Mouse (Mus musculus) thymus, adult 2 months (tissue): ENCODE results near the gene Gm10961. TPM values are rescaled to one million over a fixed set of nuclear protein-coding genes. Genes with fewer than 3 reads are reported as not detected.
"Not testable (repeated sequence)": the region's sequence is repeated elsewhere in the genome, so short reads cannot be mapped to it uniquely, and the experiment has no call there.

Experiments used
- DNase-seq: peaks from one replicate; pipeline ENCODE4 v3.0.0; 2021
- H3K27ac ChIP-seq: fragments of 200-500 bp; 2 replicates; pipeline ENCODE4 v1.5.1; 2012; ENCODE audit warnings: low read length, control low read depth; ENCODE audit not compliant: control insufficient read depth, insufficient read depth
- H3K27me3 ChIP-seq: fragments of 200-500 bp; 2 replicates; pipeline ENCODE4 v1.6.1; 2012; ENCODE audit warnings: mild to moderate bottlenecking, low read length, moderate library complexity, mixed read lengths; ENCODE audit not compliant: control insufficient read depth, insufficient read depth
- H3K36me3 ChIP-seq: fragments of 200-500 bp; 2 replicates; pipeline ENCODE4 v1.6.1; 2012; ENCODE audit warnings: mild to moderate bottlenecking, low read length, moderate library complexity; ENCODE audit not compliant: control insufficient read depth, insufficient read depth
- H3K4me1 ChIP-seq: fragments of 200-500 bp; replicated peaks from 2 replicates; pipeline ENCODE4 v1.6.1; 2012; ENCODE audit warnings: low read length; ENCODE audit not compliant: control insufficient read depth, insufficient read depth
- H3K4me3 ChIP-seq: fragments of 200-500 bp; 2 replicates; pipeline ENCODE4 v1.5.1; 2012; ENCODE audit warnings: mild to moderate bottlenecking, low read length, control low read depth, moderate library complexity; ENCODE audit not compliant: control insufficient read depth, insufficient read depth
- CTCF ChIP-seq: fragments of 200-500 bp; IDR thresholded peaks from 2 replicates; pipeline ENCODE4 v1.5.1; 2012; ENCODE audit warnings: mild to moderate bottlenecking, control low read depth, low read length, moderate library complexity, borderline replicate concordance; ENCODE audit not compliant: control insufficient read depth, poor library complexity, insufficient read depth; ENCODE audit errors: extremely low read depth
- POLR2A ChIP-seq: fragments of 200-500 bp; IDR thresholded peaks from 2 replicates; pipeline ENCODE4 v1.6.1; 2012; ENCODE audit warnings: mild to moderate bottlenecking, low read length, control low read depth, moderate library complexity; ENCODE audit not compliant: control insufficient read depth, poor library complexity, insufficient read depth; ENCODE audit errors: extremely low read depth
- WGBS: fragments of 180-500 bp; shearing (Covaris S2); methylation state at CpG from one replicate; pipeline ENCODE4 v1.1.7; 2018; 5-methylcytosine and 5-hydroxymethylcytosine counted together
- polyA plus RNA-seq: library from polyadenylated mRNA; depleted of rRNA; stranded (reverse); fragments of >200 nt; gene quantifications from 2 replicates; pipeline ENCODE4 v1.2.3, GENCODE M21; 2012

Gene Gm10961
- polyA plus RNA-seq, 1 experiment: not detected

DNA sequence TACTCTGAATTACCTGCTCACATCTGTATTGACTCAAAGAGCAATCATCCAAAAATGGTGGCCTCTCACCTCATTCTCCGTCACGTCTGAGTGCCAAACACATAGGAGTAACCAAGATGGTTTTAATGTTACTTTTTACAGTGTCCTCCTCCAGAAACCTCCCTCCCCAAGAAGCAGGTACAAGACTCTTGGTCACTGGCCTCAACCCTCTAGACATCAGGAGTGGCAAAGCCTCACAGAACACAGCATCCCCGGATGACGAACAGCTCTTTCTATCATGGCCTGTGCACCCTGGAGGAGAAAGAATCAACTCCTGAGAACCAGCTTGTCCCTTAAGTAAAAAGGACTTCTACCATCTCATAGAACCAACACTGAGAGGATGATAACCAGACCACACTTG is 1.7 kb downstream of the Gm10961 start:
- whole genome bisulfite sequencing: 96% methylated on average over 4 of the region's 4 CpGs
- Histone ChIP-seq H3K4me1 (peaks cover 7% of the 10 kb centered on the region), H3K4me3 (no peak overlapping the region), H3K27me3 (no peaks in the 10 kb centered on the region), H3K27ac (no peak overlapping the region), H3K36me3 (no peaks in the 10 kb centered on the region)
- no peak for DNase-seq
- TF ChIP-seq CTCF (no peak), POLR2A (no peak)

DNA sequence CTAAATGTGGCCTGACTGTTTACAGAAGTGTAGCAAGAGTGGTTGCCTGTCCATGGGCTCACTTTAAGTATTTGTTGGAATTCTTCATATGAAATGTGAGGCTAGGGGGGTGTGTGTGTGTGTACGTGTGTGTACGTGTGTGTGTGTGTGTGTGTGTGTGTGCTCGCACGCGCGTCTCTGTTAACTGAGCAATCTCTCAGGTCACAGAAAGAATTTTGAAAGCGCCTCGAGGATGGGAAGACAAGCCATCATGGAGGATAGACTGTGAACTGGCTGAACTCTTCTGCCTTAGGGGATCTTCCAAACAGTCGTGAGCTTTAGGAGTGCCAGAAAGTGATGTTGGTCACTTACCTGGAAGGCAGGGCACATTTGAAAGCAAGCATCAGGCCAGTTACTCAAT is 2.8 kb downstream of the Gm10961 start:
- Histone ChIP-seq H3K4me3 (no peak overlapping the region), H3K27me3 (no peaks in the 10 kb centered on the region), H3K4me1 (peaks cover 7% of the 10 kb centered on the region), H3K27ac (no peak overlapping the region), H3K36me3 (no peaks in the 10 kb centered on the region)
- no peak for DNase-seq
- TF ChIP-seq POLR2A: no peak
- WGBS: 97% methylated on average over 9 of the region's 9 CpGs

GRCm38 (mm10) chr3:107635836-107636235 is 4.7 kb downstream of the Gm10961 start:
- no peak for DNase-seq
- Histone ChIP-seq H3K27ac (no peak overlapping the region), H3K4me3 (no peak overlapping the region), H3K27me3 (no peaks in the 10 kb centered on the region), H3K4me1 (peaks cover 3% of the 10 kb centered on the region), H3K36me3 (no peaks in the 10 kb centered on the region)
- 88% methylated on average over 8 of the region's 8 CpGs for WGBS
- TF ChIP-seq CTCF (no peak), POLR2A (no peak)

DNA sequence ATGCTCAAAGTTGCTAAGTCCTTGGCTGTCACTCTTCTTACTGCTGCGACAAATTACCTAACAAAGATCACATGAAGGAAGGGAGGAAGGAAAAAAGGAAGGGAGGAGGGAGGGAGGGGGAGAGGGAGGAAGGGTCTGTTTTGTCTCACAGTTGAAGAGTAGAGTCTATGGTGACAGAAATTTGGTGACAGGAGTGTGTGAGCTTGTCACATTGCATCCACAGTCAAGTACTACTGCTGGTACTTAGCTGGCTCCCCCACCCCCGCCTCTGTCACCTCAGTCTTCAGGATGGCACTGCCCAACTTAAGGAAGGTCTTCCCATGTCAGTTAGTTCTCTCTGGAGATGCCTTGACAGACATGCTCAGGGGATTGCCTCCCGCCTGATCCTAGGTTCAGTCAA is 5.1 kb downstream of the Gm10961 start:
- H3K4me1 ChIP-seq: peaks cover 3% of the 10 kb centered on the region; the same call in 1 of the 2 replicates
- H3K27ac ChIP-seq: no peak overlapping the region
- H3K27me3 ChIP-seq: no peaks in the 10 kb centered on the region
- WGBS: 88% methylated on average over 3 of the region's 3 CpGs
- no peaks in the 10 kb centered on the region for H3K36me3 ChIP-seq
- H3K4me3 ChIP-seq: no peak overlapping the region
- TF ChIP-seq CTCF (no peak), POLR2A (no peak)
- no peak for DNase-seq

DNA sequence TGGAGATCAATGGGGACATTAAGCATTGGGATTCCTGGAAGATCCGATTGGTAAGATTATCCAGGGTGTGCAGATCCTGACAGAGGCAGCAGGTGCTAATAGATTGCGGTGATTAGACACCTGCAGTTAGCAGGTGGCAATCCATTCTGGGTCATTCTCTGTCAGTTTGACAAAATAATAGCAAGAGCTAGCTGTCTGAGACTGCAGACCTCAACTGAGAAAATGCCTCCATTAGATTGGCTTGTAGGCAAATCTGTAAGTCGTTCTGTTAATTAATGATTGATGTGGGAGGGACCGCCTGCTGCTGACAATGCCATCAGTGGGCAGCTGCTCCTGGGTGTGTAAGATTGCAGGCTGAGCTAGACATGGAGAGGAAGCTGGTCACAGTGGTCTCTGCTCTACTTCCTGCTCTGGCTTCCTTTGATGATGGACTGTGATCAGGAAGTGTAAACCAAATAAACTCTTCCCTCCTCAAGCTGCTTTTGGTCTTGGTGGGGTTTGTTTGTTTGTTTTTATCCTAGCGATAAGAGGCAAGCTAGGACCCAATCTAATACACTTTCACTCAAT is 6.6 kb downstream of the Gm10961 start:
- H3K36me3 ChIP-seq: no peaks in the 10 kb centered on the region
- no peak overlapping the region for H3K4me3 ChIP-seq
- DNase-seq: no peak
- 84% methylated on average over 5 of the region's 5 CpGs for WGBS
- no peaks in the 10 kb centered on the region for H3K4me1 ChIP-seq
- no peak for TF ChIP-seq CTCF
- TF ChIP-seq POLR2A: no peak
- H3K27ac ChIP-seq: no peak overlapping the region
- no peaks in the 10 kb centered on the region for H3K27me3 ChIP-seq

DNA sequence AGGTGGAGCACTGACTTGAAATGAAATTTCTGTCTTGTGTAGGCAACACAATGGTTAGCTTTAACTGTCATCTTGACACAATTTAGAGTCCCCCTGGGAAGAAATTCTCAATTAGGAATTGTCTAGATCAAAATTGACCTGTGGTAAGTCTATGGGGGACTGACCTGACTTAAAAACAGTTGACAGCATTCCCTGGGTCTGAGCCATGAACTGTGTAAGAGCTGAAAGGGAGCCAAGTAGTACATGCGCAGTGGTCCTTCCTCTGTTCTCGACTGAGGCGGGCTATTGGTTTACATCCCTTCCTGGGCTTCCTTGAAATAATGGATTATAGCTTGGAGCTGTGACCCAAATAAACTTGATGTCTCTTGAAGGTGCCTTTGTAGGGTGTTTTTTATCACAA is 15.8 kb downstream of the Gm10961 start:
- Histone ChIP-seq H3K27me3 (no peaks in the 10 kb centered on the region), H3K36me3 (no peaks in the 10 kb centered on the region), H3K27ac (no peak overlapping the region), H3K4me3 (no peak overlapping the region), H3K4me1 (no peaks in the 10 kb centered on the region)
- no peak for DNase-seq
- 93% methylated on average over 3 of the region's 3 CpGs for WGBS
- TF ChIP-seq POLR2A (no peak), CTCF (no peak)

DNA sequence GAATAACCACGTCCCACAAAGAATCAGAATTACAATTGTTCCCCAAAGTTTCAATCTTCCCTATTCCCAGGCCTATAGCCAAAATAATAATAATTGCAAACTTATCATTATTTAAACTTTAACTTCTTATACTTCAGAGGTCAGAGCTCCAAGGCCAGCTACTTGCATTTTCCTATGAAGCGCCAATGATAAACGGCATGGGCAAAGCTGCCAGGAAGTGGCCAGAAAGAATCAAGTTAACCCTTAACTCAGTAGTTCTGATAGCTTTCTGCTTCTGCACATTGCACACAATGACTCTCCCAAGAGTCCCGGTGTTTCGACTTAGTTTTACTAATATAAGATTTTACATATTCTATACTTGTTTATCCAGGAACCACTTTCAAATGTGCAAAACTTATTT is 19.2 kb downstream of the Gm10961 start:
- not testable (repeated sequence) for H3K36me3 ChIP-seq, H3K27me3 ChIP-seq, H3K27ac ChIP-seq, H3K4me1 ChIP-seq, H3K4me3 ChIP-seq, DNase-seq
- WGBS: 62% methylated on average over 5 of the region's 5 CpGs
